Mouse (Mus musculus): ENCODE measurements around the gene Taf5. TPM values are rescaled to one million over a fixed set of nuclear protein-coding genes. Genes with fewer than 3 reads are reported as not detected.
A peak's percentile ranks its signal among the peaks of the same experiment; 100 is the strongest.

The Taf5 gene
- polyA plus RNA-seq, 1 experiment from 2014 or later: 5.8 TPM

DNA sequence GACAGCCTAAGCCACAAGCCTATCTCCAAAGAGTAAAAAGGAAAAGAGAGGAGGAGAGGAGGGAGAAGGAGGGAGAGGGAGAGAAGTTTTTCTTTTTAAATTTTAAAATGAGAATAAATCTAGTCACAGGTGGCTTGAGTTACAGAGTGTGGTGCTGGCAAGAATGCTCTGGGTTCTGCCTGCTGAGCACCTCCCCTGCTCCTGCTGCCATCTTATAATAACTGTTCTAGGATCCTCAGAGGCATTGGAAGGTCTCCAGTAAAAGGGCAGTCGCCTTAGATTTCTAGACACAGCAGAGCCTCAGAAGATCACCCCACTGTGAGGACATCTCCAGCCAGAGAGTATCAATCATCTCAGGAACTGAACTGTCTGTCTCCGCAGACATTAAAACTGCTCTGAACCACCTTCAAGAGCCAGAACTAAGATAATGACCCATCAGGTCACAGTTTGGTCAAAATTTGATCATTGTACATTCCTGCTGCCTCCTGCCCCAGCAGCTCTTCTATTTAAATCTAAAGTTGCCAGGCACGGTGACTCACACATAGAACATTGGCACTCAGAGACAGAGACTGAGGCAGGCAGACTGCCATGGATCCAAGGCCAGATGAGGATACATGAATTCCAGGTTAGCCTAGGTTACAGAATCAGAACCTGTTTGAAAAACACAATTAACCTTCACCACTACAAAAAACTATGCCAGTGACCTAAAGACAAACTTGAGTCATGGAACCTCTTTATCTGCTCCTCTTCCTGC is 26.6 kb upstream of the Taf5 start:
- Histone ChIP-seq H3K4me3 (no peak overlapping the region), H3K9me3 (no peaks in the 10 kb centered on the region), H3K27me3 (no peaks in the 10 kb centered on the region), H3K27ac (no peak overlapping the region), H3K36me3 (peaks cover 68% of the 10 kb centered on the region), H3K4me2 (replicated peaks) (no peak overlapping the region), H3K4me1 (no peaks in the 10 kb centered on the region), H3K9ac (no peak overlapping the region)
- no peak for ATAC-seq (ENCODE audit: low FRiP score, low read depth)
- WGBS: 89% methylated on average over 3 of the region's 3 CpGs

DNA sequence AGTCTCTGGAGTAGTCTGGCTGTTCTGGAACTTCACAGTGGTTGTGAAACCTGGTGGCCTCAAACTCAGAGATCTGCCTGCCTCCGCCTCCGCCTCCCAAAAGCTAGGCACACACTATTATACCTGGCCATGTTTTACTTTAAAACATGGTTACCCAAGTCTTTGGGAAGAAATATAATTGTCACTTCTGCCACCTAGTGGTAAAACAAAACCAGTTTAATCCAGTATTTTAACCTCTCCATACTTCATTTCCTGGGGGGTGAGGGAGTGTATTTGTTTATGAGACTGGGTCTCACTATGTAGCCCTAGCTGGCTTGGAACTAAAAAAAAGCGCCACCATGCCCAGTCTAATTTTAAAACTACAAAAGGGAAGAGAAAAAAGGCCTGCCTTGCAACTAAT is 23.9 kb upstream of the Taf5 start:
- ATAC-seq (ENCODE audit: low FRiP score, low read depth): no peak
- WGBS: 88% methylated on average over 3 of the region's 3 CpGs

DNA sequence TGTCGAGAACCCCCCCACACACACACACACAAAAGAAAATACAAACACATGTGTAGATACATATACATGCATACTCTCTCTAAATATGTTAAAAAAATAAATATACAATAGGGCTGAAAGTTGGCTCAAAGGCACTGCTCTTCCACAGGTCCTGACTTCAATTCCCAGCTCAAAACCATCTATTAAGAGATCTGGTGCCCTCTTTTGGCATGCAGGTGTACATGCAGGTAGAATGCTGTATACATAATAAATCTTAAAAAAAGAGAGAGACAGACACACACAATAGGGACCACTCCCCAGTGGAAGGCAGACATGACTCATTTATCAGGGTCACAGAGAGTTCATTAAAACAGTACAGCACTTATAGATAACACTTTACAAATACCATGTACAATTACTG is 21.2 kb upstream of the Taf5 start:
- no peak for ATAC-seq (ENCODE audit: low FRiP score, low read depth)
- Histone ChIP-seq H3K36me3 (peaks cover 44% of the 10 kb centered on the region), H3K4me3 (no peak overlapping the region), H3K9ac (no peak overlapping the region), H3K9me3 (no peaks in the 10 kb centered on the region), H3K27ac (no peak overlapping the region), H3K4me1 (peaks cover 13% of the 10 kb centered on the region), H3K27me3 (no peaks in the 10 kb centered on the region), H3K4me2 (replicated peaks) (no peak overlapping the region)
- 95% methylated on average over 1 of the region's 1 CpGs for WGBS

More for the DNA sequence above, 23.9 kb upstream of the Taf5 start:
- H3K36me3 ChIP-seq: peaks cover 68% of the 10 kb centered on the region
- no peak overlapping the region for H3K4me3 ChIP-seq
- H3K4me1 ChIP-seq: no peaks in the 10 kb centered on the region
- no peak overlapping the region for H3K9ac ChIP-seq
- H3K27ac ChIP-seq: no peak overlapping the region
- H3K9me3 ChIP-seq: no peaks in the 10 kb centered on the region
- no peak overlapping the region for H3K4me2 ChIP-seq (replicated peaks)
- no peaks in the 10 kb centered on the region for H3K27me3 ChIP-seq

DNA sequence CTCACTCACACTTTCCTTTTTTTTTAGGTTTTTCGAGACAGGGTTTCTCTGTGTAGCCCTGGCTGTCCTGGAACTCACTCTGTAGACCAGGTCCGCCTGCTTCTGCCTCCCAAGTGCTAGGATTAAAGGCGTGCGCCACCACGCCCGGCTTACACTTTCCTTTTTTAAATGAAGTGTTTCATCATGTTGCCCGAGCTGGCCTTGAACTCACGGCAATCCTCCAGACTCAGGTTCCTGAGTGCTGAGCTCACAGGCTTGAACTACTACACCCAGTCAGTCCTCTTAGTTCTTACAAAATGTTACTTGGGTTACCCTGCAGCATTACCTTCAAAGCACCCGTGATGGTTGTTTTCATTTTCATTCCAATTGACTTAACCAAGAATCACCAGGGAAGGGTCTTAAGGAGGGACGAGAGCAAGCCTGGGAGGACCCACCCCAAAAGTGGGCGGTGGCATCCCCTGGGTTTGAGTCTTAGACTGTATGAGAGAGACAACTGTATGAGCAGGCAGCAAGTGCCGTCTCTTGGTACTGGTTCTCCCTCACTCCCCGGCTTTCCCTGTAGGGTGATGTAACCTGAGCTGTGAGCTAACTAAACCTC is 20.2 kb upstream of the Taf5 start:
- no peak overlapping the region for H3K4me2 ChIP-seq (replicated peaks)
- 85% methylated on average over 13 of the region's 13 CpGs for WGBS
- no peak overlapping the region for H3K27ac ChIP-seq
- ATAC-seq (ENCODE audit: low FRiP score, low read depth): no peak
- H3K36me3 ChIP-seq: peaks cover 41% of the 10 kb centered on the region
- H3K4me1 ChIP-seq: peaks cover 13% of the 10 kb centered on the region
- no peak overlapping the region for H3K9ac ChIP-seq
- H3K9me3 ChIP-seq: no peaks in the 10 kb centered on the region
- no peaks in the 10 kb centered on the region for H3K27me3 ChIP-seq
- no peak overlapping the region for H3K4me3 ChIP-seq

DNA sequence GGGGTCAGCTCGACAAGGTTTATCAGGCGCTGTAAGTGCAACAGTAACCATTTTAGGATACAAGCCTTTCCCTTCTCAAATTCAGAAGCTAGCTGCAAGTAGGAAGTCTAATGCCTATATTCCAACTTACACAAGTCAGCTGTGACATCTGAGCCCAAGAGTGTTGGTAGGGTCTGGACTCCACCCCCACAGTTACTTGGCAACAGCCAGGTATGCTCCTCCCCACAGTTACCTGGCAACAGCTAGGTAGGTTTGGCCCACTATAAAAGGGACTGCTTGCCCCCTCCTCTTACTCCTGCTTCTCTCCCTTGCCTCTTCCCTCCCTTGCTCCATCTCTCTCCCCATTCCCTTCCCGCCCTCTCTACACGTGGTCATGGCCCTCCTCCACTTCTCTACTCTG is 18.5 kb upstream of the Taf5 start:
- H3K36me3 ChIP-seq: peaks cover 32% of the 10 kb centered on the region
- ATAC-seq (ENCODE audit: low FRiP score, low read depth): no peak
- no peaks in the 10 kb centered on the region for H3K9me3 ChIP-seq
- peak overlapping the region; percentile 90 for H3K4me3 ChIP-seq
- no peaks in the 10 kb centered on the region for H3K27me3 ChIP-seq
- H3K4me2 ChIP-seq (replicated peaks): peak overlapping the region; percentile 79
- no peak overlapping the region for H3K27ac ChIP-seq
- 70% methylated on average over 4 of the region's 4 CpGs for WGBS
- H3K9ac ChIP-seq: 0 out of 2 replicates have a peak overlapping the region, but pooled peaks have one; percentile 31
- H3K4me1 ChIP-seq: peaks cover 13% of the 10 kb centered on the region

DNA sequence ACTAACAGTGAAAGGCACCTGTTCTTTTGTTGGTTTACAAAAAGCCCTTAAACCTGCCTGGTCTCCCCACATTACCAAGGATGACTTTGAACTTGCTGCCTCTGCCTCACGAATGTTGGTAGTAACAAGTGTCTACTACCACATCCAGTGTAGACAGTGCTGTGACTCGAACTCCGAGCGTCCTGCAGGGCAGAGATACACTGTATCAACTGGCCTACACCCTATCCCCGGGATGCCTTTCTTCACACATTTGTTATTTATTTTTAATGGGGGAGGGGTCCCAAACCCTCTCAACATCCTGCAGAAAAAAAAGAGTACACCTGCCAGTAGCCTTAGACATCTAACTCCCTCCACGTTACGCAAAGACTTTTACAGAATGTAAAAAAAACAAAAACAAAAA is 17.7 kb upstream of the Taf5 start:
- Histone ChIP-seq H3K9ac (peak overlapping the region; percentile 88), H3K4me2 (replicated peaks) (peak overlapping the region; percentile 79), H3K27ac (peak overlapping the region; percentile 91; the same call in 1 of the 2 replicates), H3K4me1 (peaks cover 13% of the 10 kb centered on the region), H3K36me3 (peaks cover 28% of the 10 kb centered on the region), H3K27me3 (no peaks in the 10 kb centered on the region), H3K4me3 (peak overlapping the region; percentile 90), H3K9me3 (no peaks in the 10 kb centered on the region)
- no peak for ATAC-seq (ENCODE audit: low FRiP score, low read depth)
- WGBS: 6% methylated on average over 7 of the region's 7 CpGs

DNA sequence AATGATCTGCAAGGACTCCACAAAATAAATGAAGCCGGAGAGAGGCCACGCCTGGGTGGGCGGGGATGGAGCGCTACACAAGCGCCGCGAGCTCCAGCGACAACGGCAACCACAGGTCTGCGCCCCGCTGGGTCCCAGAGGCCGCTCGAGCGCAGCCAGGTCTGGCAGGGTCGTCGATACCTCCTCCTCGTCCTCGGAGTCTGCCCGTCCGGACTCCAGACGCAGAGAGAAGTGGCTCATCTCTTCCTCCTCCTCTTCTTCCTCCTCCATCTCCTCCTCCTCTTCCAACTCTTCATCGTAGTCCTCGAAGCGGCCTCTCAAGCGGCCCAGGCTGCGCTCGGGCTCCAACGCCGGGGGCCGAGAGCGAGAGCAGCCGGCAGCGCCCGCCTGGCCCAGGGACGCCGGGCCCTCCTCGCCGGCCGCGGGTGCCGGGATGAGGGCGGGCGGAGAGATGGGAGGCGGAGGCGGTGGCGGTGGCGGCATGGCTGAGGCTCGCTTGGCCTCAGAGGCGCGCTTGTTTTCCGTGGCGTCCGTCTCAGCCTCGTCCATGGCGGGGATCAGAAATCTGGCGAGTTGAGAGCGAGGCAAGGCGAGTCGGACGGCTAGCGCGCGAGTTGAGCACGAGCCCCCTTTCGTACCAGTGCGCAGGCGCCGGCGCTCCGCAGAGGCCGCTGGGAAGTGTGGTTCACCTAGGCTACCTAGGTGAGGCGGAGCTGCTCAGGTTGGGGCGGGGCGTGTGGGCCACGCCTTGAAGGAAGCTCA is 17.1 kb upstream of the Taf5 start, which contains the start of gene Pcgf6:
Gene Pcgf6, minus strand, starts transcription at position 636 of the 762 bp plus-strand sequence.
- under 1% methylated on average over 70 of the region's 75 CpGs for WGBS
- H3K27ac ChIP-seq: peak within 1 kb of the TSS; percentile 91
- peak within 1 kb of the TSS; percentile 88 for H3K9ac ChIP-seq
- peaks cover 23% of the 10 kb centered on the region for H3K36me3 ChIP-seq
- no peaks in the 10 kb centered on the region for H3K9me3 ChIP-seq
- no peaks in the 10 kb centered on the region for H3K27me3 ChIP-seq
- ATAC-seq (ENCODE audit: low FRiP score, low read depth): peak; percentile 92
- H3K4me1 ChIP-seq: peaks cover 13% of the 10 kb centered on the region
- H3K4me2 ChIP-seq (replicated peaks): peak within 1 kb of the TSS; percentile 79
- peak within 1 kb of the TSS; percentile 90 for H3K4me3 ChIP-seq

DNA sequence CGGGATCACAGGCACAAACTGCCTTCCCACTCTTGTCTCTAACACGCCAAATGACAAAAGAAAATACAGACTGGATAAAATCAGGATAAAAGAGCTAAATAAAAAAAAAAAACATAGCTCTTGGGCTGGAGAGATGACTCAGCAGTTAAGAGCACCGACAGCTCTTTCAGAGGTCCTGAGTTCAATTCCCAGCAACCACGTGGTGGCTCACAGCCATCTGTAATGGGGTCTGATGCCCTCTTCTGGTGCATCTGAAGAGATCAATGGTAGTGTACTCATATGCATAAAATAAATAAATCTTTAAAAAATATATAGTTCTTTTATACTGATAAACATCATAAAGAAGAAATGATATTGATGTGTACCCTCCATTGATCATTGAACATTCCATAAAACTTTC is 14.6 kb upstream of the Taf5 start:
- 83% methylated on average over 4 of the region's 4 CpGs for WGBS
- ATAC-seq (ENCODE audit: low FRiP score, low read depth): no peak
- no peak overlapping the region for H3K27ac ChIP-seq

DNA sequence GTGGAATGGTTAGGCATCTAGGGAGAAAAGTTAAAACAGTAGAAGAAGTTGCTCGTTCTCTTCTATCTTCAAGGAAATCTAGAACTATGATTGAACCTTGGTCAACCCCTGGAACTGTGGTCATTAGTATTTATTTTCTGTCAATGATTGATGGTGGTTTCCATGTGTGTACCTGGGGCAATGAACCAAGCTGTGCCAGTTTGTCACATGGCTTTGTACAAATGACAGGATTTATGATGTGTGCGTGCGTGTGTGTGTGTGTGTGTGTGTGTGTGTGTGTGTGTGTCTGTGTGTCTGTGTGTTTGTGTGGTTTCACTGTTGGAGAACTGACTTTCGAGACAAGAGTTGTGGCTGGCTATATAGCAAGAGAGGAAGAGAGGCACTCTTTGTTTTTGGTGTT is 14.1 kb upstream of the Taf5 start:
- no peak overlapping the region for H3K9ac ChIP-seq
- ATAC-seq (ENCODE audit: low FRiP score, low read depth): no peak
- no peak overlapping the region for H3K27ac ChIP-seq
- no peaks in the 10 kb centered on the region for H3K27me3 ChIP-seq
- peaks cover 13% of the 10 kb centered on the region for H3K4me1 ChIP-seq
- H3K4me2 ChIP-seq (replicated peaks): no peak overlapping the region
- 74% methylated on average over 4 of the region's 4 CpGs for WGBS
- no peaks in the 10 kb centered on the region for H3K9me3 ChIP-seq
- no peaks in the 10 kb centered on the region for H3K36me3 ChIP-seq
- H3K4me3 ChIP-seq: no peak overlapping the region

More for the DNA sequence above, 14.6 kb upstream of the Taf5 start:
- H3K4me1 ChIP-seq: peaks cover 13% of the 10 kb centered on the region
- no peak overlapping the region for H3K4me2 ChIP-seq (replicated peaks)
- no peak overlapping the region for H3K9ac ChIP-seq
- no peaks in the 10 kb centered on the region for H3K27me3 ChIP-seq
- H3K4me3 ChIP-seq: no peak overlapping the region
- no peaks in the 10 kb centered on the region; the same call in 1 of the 2 replicates for H3K36me3 ChIP-seq
- no peaks in the 10 kb centered on the region for H3K9me3 ChIP-seq

DNA sequence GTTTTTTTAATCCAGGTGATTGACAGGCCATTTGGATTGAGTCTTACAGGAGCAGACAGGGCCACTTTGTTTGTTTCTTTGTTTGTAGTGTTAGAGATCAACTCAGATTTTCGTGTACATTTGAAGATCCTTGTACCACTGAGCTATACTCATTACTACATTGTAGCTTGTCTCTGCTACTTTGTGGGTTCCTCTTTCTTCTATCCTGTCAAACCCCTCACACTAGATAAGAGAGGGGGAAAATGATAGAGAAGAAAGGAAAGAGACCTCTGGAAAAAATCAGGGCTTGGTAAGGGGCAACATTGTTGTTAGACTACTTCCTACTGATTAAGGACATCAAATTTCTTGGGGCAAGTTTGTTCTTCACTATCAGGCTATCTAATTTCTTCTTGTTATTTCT is 9.9 kb upstream of the Taf5 start:
- no peaks in the 10 kb centered on the region for H3K27me3 ChIP-seq
- no peak overlapping the region for H3K27ac ChIP-seq
- H3K9me3 ChIP-seq: no peaks in the 10 kb centered on the region
- H3K36me3 ChIP-seq: no peaks in the 10 kb centered on the region
- no peak overlapping the region for H3K4me3 ChIP-seq
- WGBS: 69% methylated on average over 1 of the region's 1 CpGs
- ATAC-seq (ENCODE audit: low FRiP score, low read depth): no peak
- H3K4me1 ChIP-seq: no peaks in the 10 kb centered on the region
- H3K9ac ChIP-seq: no peak overlapping the region
- H3K4me2 ChIP-seq (replicated peaks): no peak overlapping the region

DNA sequence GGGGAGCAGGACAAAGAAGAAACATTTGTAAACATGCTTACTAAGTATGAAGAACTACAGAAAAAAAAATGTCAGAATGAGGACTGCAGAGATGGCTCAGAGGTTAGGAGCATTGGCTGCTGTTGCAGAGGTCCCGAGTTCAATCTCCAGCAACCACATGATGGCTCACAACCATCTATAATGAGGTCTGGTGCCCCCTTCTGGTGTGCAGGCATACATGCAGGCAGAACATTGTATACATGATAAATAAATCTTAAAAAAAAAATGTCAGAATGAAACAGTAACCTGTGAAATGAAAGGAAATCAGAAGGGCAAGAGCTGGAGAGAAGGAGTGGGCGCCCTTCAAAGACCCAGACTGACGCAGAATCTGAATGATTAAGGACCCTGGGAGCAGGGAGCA is 1.7 kb upstream of the Taf5 start:
- peaks cover 11% of the 10 kb centered on the region for H3K4me1 ChIP-seq
- WGBS: 90% methylated on average over 3 of the region's 3 CpGs
- H3K27me3 ChIP-seq: no peaks in the 10 kb centered on the region
- H3K9ac ChIP-seq: no peak overlapping the region
- peaks cover 1% of the 10 kb centered on the region for H3K36me3 ChIP-seq
- no peak overlapping the region for H3K4me2 ChIP-seq (replicated peaks)
- no peak overlapping the region for H3K27ac ChIP-seq
- H3K9me3 ChIP-seq: no peaks in the 10 kb centered on the region
- ATAC-seq (ENCODE audit: low FRiP score, low read depth): no peak
- H3K4me3 ChIP-seq: no peak overlapping the region
